Mouse (Mus musculus): ENCODE measurements at regions not wholly inside any gene's neighbourhood (a gene's known extent, or its start where the extent isn't known, plus 50 kb on each side); places are given as distances from the start of the nearest gene placed in this dataset.

- DNase-seq (no peak), ATAC-seq (ENCODE audit: low FRiP score, low TSS enrichment) (no peak)
- Histone ChIP-seq H3K27ac (replicated peaks; ENCODE audit: low read depth, low read length) (no peak overlapping the region), H3K27me3 (ENCODE audit: control insufficient read depth, insufficient read depth, low read length) (no peaks in the 10 kb centered on the region), H3K9ac (replicated peaks; ENCODE audit: low read length) (no peak overlapping the region), H3K4me1 (ENCODE audit: control insufficient read depth, insufficient read depth, low read length) (no peaks in the 10 kb centered on the region), H3K9me3 (ENCODE audit: control insufficient read depth, low read length) (no peaks in the 10 kb centered on the region), H3K36me3 (ENCODE audit: control insufficient read depth, insufficient read depth, low read length) (no peaks in the 10 kb centered on the region), H3K4me2 (ENCODE audit: low read length) (no peak overlapping the region), H3K4me3 (replicated peaks; ENCODE audit: low read depth, low read length) (no peak overlapping the region)
- 78% methylated on average over 3 of the region's 3 CpGs for WGBS
Observed at GRCm38 (mm10) chr12:69101965-69102364, 57.0 kb downstream of the Rps29 start.

- Histone ChIP-seq H3K4me2 (ENCODE audit: low read length) (no peak overlapping the region), H3K4me3 (replicated peaks; ENCODE audit: low read depth, low read length) (no peak overlapping the region), H3K9ac (replicated peaks; ENCODE audit: low read length) (no peak overlapping the region), H3K4me1 (ENCODE audit: control insufficient read depth, insufficient read depth, low read length) (no peaks in the 10 kb centered on the region), H3K27ac (replicated peaks; ENCODE audit: low read depth, low read length) (no peak overlapping the region), H3K36me3 (ENCODE audit: control insufficient read depth, insufficient read depth, low read length) (no peaks in the 10 kb centered on the region), H3K9me3 (ENCODE audit: control insufficient read depth, low read length) (no peaks in the 10 kb centered on the region), H3K27me3 (ENCODE audit: control insufficient read depth, insufficient read depth, low read length) (no peaks in the 10 kb centered on the region)
- ATAC-seq (ENCODE audit: low FRiP score, low TSS enrichment) (no peak), DNase-seq (no peak)
- WGBS, result 94% methylated on average over 8 of the region's 8 CpGs
Observed at GRCm38 (mm10) chr12:69094856-69095255, 64.1 kb downstream of the Rps29 start.

GRCm38 (mm10) chr12:69093073-69093797 lies 65.8 kb downstream of the Rps29 start:
- Histone ChIP-seq H3K27ac (replicated peaks; ENCODE audit: low read depth, low read length) (no peak overlapping the region), H3K27me3 (ENCODE audit: control insufficient read depth, insufficient read depth, low read length) (no peaks in the 10 kb centered on the region), H3K4me1 (ENCODE audit: control insufficient read depth, insufficient read depth, low read length) (no peaks in the 10 kb centered on the region), H3K4me3 (replicated peaks; ENCODE audit: low read depth, low read length) (no peak overlapping the region), H3K9me3 (ENCODE audit: control insufficient read depth, low read length) (no peaks in the 10 kb centered on the region), H3K4me2 (ENCODE audit: low read length) (no peak overlapping the region), H3K9ac (replicated peaks; ENCODE audit: low read length) (no peak overlapping the region), H3K36me3 (ENCODE audit: control insufficient read depth, insufficient read depth, low read length) (no peaks in the 10 kb centered on the region)
- ATAC-seq (ENCODE audit: low FRiP score, low TSS enrichment) (no peak), DNase-seq (peak; percentile 58)
- WGBS, result 66% methylated on average over 13 of the region's 13 CpGs

DNA sequence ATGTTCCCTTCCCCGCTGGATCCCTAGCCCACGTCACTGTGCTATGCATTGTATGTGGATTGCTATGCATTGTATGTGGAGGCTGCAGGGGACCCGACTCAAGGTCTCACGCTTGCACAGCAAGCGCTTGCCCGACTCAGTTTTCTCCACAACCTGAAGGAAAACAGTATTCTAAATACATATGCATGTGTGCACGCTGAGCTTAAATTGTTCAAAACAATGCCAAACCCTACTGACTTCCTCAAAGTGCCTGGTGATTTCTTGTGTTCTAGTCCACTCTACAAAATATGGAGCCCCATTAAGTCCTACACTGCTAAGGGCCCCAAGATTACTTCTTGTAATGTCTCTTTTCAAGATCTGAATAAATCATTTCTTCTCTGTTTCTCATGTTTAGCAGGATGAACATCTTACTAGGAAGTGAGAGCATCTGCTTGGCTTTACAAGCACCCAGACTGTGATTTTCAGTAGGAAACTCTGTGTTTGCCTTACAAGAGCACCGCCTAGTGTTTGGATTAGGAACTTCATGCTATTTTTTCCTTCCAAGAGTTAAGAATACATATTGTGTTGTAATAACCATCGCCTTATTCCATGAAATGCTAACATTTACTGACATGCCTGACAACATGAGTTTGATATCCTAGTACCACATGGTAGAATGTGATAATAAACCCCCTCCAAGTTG lies 70.9 kb downstream of the Rps29 start:
- DNase-seq, result peak; percentile 90
- no peak overlapping the region for H3K9ac ChIP-seq (replicated peaks; ENCODE audit: low read length)
- H3K4me3 ChIP-seq (replicated peaks; ENCODE audit: low read depth, low read length), result no peak overlapping the region

DNA sequence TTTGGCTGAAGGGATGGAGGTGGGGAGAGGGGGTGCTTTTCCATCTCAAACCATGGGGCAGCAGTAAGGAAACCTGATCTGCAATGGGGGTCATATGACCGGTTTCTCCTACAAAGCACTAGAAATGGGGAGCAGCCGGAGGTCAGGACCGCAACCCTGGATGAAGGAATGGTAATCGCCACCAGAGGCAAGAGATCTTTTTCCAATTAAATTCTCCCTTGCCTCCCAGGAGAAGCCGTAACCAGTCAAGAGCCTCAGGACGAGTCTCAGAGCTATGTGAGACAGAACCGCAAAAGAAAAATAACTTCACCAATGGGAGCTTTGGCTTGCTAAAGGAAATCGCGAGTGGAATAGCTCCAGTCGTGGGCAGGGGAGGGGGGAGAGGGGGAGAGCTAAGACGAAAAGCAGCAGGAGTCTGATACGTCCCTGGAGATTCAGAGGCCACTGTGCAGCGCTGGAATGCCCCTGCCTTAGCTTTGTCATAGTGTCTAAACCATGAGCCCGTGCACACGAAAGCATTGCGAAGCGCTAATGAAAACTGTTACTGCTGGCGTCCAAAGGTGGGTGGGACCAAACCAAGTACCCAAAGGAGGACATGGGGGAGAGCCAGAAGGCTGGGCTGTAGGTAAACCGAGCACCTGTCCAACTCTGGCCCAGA lies 73.3 kb downstream of the Rps29 start:
- ATAC-seq (ENCODE audit: low FRiP score, low TSS enrichment) (no peak), DNase-seq (peak; percentile 52)
- H3K4me1 ChIP-seq (ENCODE audit: control insufficient read depth, insufficient read depth, low read length), result peaks cover 10% of the 10 kb centered on the region
- H3K27ac ChIP-seq (replicated peaks; ENCODE audit: low read depth, low read length), result peak overlapping the region; percentile 5; the same call in 1 of the 2 replicates
- H3K9me3 ChIP-seq (ENCODE audit: control insufficient read depth, low read length), result no peaks in the 10 kb centered on the region
- 34% methylated on average over 19 of the region's 19 CpGs for whole genome bisulfite sequencing
- no peak overlapping the region for H3K4me3 ChIP-seq (replicated peaks; ENCODE audit: low read depth, low read length)
- H3K27me3 ChIP-seq (ENCODE audit: control insufficient read depth, insufficient read depth, low read length), result no peaks in the 10 kb centered on the region
- H3K36me3 ChIP-seq (ENCODE audit: control insufficient read depth, insufficient read depth, low read length), result no peaks in the 10 kb centered on the region
- no peak overlapping the region for H3K9ac ChIP-seq (replicated peaks; ENCODE audit: low read length)
- peak overlapping the region; percentile 38 for H3K4me2 ChIP-seq (ENCODE audit: low read length)

More for the DNA sequence above, 70.9 kb downstream of the Rps29 start:
- no peak overlapping the region for H3K27ac ChIP-seq (replicated peaks; ENCODE audit: low read depth, low read length)
- 65% methylated on average over 9 of the region's 9 CpGs for WGBS
- no peaks in the 10 kb centered on the region for H3K36me3 ChIP-seq (ENCODE audit: control insufficient read depth, insufficient read depth, low read length)
- peak overlapping the region; percentile 33 for H3K4me2 ChIP-seq (ENCODE audit: low read length)
- no peaks in the 10 kb centered on the region for H3K9me3 ChIP-seq (ENCODE audit: control insufficient read depth, low read length)
- peaks cover 10% of the 10 kb centered on the region for H3K4me1 ChIP-seq (ENCODE audit: control insufficient read depth, insufficient read depth, low read length)
- no peak; the same call in 1 of the 2 replicates for ATAC-seq (ENCODE audit: low FRiP score, low TSS enrichment)
- H3K27me3 ChIP-seq (ENCODE audit: control insufficient read depth, insufficient read depth, low read length), result no peaks in the 10 kb centered on the region

DNA sequence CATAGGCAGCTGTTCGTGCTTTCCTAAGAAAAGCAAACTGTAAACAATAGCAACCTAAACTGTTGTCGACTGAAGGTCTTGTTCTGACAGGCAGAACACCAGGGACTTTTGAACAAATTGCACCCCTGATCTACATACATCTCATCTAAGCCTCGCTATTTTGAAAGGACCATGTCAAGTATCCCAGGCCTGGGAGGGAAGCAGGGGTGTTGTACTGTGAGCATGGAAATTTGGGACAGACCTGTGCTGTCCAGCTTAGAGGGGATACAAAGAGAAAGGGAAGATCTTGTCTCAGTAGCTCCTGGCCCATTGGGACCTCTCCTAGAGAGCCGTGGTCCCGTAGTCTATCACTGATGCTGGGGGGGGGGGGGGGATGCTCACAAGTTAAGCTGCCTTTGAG lies 74.3 kb downstream of the Rps29 start:
- Histone ChIP-seq H3K9me3 (ENCODE audit: control insufficient read depth, low read length) (no peaks in the 10 kb centered on the region), H3K36me3 (ENCODE audit: control insufficient read depth, insufficient read depth, low read length) (no peaks in the 10 kb centered on the region), H3K4me3 (replicated peaks; ENCODE audit: low read depth, low read length) (no peak overlapping the region), H3K4me2 (ENCODE audit: low read length) (no peak overlapping the region), H3K27me3 (ENCODE audit: control insufficient read depth, insufficient read depth, low read length) (no peaks in the 10 kb centered on the region), H3K9ac (replicated peaks; ENCODE audit: low read length) (no peak overlapping the region), H3K4me1 (ENCODE audit: control insufficient read depth, insufficient read depth, low read length) (peaks cover 10% of the 10 kb centered on the region), H3K27ac (replicated peaks; ENCODE audit: low read depth, low read length) (no peak overlapping the region)
- no peak for ATAC-seq (ENCODE audit: low FRiP score, low TSS enrichment)
- no peak for DNase-seq
- WGBS, result 63% methylated on average over 5 of the region's 5 CpGs

DNA sequence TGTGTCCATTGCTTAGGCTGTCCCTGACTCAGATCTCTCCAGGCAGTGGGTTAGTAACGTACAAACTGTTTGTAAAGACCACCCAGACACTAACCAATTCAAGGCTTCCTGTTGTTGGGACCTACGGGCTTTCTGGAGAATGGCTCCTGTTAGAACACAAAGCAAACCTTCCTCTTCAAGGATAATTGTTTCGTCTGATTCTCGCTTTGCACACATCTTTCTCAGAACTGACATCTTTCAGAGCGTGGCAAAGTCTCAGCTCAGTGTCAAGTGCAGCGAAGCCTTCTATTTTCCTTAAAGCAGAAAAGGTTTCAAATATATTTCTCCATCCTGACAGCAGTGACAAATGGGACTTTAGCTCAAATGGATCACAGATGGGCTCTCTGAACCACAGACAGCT lies 76.9 kb downstream of the Rps29 start:
- Histone ChIP-seq H3K9me3 (ENCODE audit: control insufficient read depth, low read length) (no peaks in the 10 kb centered on the region), H3K27ac (replicated peaks; ENCODE audit: low read depth, low read length) (no peak overlapping the region), H3K4me1 (ENCODE audit: control insufficient read depth, insufficient read depth, low read length) (peaks cover 10% of the 10 kb centered on the region), H3K9ac (replicated peaks; ENCODE audit: low read length) (no peak overlapping the region), H3K4me2 (ENCODE audit: low read length) (no peak overlapping the region), H3K27me3 (ENCODE audit: control insufficient read depth, insufficient read depth, low read length) (no peaks in the 10 kb centered on the region), H3K36me3 (ENCODE audit: control insufficient read depth, insufficient read depth, low read length) (no peaks in the 10 kb centered on the region), H3K4me3 (replicated peaks; ENCODE audit: low read depth, low read length) (no peak overlapping the region)
- 20% methylated on average over 6 of the region's 6 CpGs for WGBS
- ATAC-seq (ENCODE audit: low FRiP score, low TSS enrichment), result no peak
- DNase-seq, result no peak

- no peak for ATAC-seq (ENCODE audit: low FRiP score, low TSS enrichment)
- Histone ChIP-seq H3K4me2 (ENCODE audit: low read length) (no peak overlapping the region), H3K4me1 (ENCODE audit: control insufficient read depth, insufficient read depth, low read length) (no peaks in the 10 kb centered on the region), H3K27ac (replicated peaks; ENCODE audit: low read depth, low read length) (no peak overlapping the region), H3K36me3 (ENCODE audit: control insufficient read depth, insufficient read depth, low read length) (no peaks in the 10 kb centered on the region), H3K4me3 (replicated peaks; ENCODE audit: low read depth, low read length) (no peak overlapping the region), H3K27me3 (ENCODE audit: control insufficient read depth, insufficient read depth, low read length) (no peaks in the 10 kb centered on the region), H3K9ac (replicated peaks; ENCODE audit: low read length) (no peak overlapping the region), H3K9me3 (ENCODE audit: control insufficient read depth, low read length) (no peaks in the 10 kb centered on the region)
- DNase-seq, result no peak
- 85% methylated on average over 4 of the region's 4 CpGs for WGBS
Observed at GRCm38 (mm10) chr12:69039553-69039952, 119.4 kb downstream of the Rps29 start.

Measured in midbrain, embryonic 14.5 days (tissue).